Mouse (Mus musculus) kidney, postnatal 0 days (tissue): ENCODE results near the gene Gna12. TPM values are rescaled to one million over a fixed set of nuclear protein-coding genes. Genes with fewer than 3 reads are reported as not detected.

Experiments used
- ATAC-seq: fragments of 200-750 bp; cut with Nextera tagmentation; replicated peaks from 2 replicates; pipeline ENCODE4 v1.8.0; 2017; ENCODE audit warnings: low read depth, moderate number of reproducible peaks, moderate TSS enrichment, moderate library complexity; ENCODE audit not compliant: low FRiP score
- DNase-seq: peaks from one replicate; pipeline ENCODE4 v3.0.0-alpha.2; 2016; ENCODE audit warnings: low spot score
- H3K27ac ChIP-seq: fragments of 300-500 bp; sonication (generic); 2 replicates; pipeline ENCODE4 v1.5.1; 2014; ENCODE audit warnings: mild to moderate bottlenecking
- H3K27me3 ChIP-seq: fragments of 300-500 bp; sonication (generic); 2 replicates; pipeline ENCODE4 v1.6.1; 2014; ENCODE audit warnings: low read length, mixed read lengths; ENCODE audit not compliant: insufficient read depth
- H3K36me3 ChIP-seq: fragments of 300-500 bp; sonication (generic); 2 replicates; pipeline ENCODE4 v1.6.1; 2014; ENCODE audit warnings: low read length, mixed read lengths; ENCODE audit not compliant: insufficient read depth
- H3K4me1 ChIP-seq: fragments of 300-500 bp; sonication (generic); replicated peaks from 2 replicates; pipeline ENCODE4 v1.6.1; 2014; ENCODE audit warnings: antibody characterized with exemption, low read length, mixed read lengths; ENCODE audit not compliant: insufficient read depth
- H3K4me2 ChIP-seq: fragments of 300-500 bp; sonication (generic); 2 replicates; pipeline ENCODE4 v1.6.1; 2014; ENCODE audit warnings: mild to moderate bottlenecking, low read length, moderate library complexity, mixed read lengths
- H3K4me3 ChIP-seq: fragments of 300-500 bp; sonication (generic); replicated peaks from 2 replicates; pipeline ENCODE4 v1.5.1; 2014; ENCODE audit warnings: low read depth, low read length
- H3K9ac ChIP-seq: fragments of 300-500 bp; sonication (generic); 2 replicates; pipeline ENCODE4 v1.6.1; 2014; ENCODE audit warnings: low read depth, low read length
- H3K9me3 ChIP-seq: fragments of 300-500 bp; sonication (generic); replicated peaks from 2 replicates; pipeline ENCODE4 v1.6.1; 2016; ENCODE audit warnings: low read length, inconsistent platforms, mixed read lengths
- CTCF ChIP-seq: IDR thresholded peaks from 2 replicates; pipeline ENCODE4 v1.5.1; 2016; ENCODE audit warnings: antibody characterized with exemption, low read depth, mild to moderate bottlenecking, moderate library complexity
- WGBS: fragments of 180-500 bp; shearing (Covaris S2); extraction: QIAGEN DNeasy Blood & Tissue Kit; methylation state at CpG from one replicate; pipeline ENCODE4 v1.1.7; 2014; 5-methylcytosine and 5-hydroxymethylcytosine counted together
- polyA plus RNA-seq: library from polyadenylated mRNA; unstranded; fragments of >200 nt; fragmentation: Nextera tagmentation; extraction: Ambion mirVana; gene quantifications from 2 replicates; pipeline ENCODE4 v1.2.1, GENCODE M21; 2015

Gna12 gene
- polyA plus RNA-seq, 1 experiment from 2014 or later: 48.8 TPM

- no peak for ATAC-seq
- Histone ChIP-seq H3K4me1 (no peaks in the 10 kb centered on the region), H3K27ac (no peak overlapping the region), H3K27me3 (no peaks in the 10 kb centered on the region), H3K4me3 (no peak overlapping the region), H3K36me3 (peaks cover 34% of the 10 kb centered on the region), H3K4me2 (no peak overlapping the region), H3K9ac (no peak overlapping the region), H3K9me3 (no peaks in the 10 kb centered on the region)
- WGBS: 80% methylated on average over 7 of the region's 7 CpGs
- DNase-seq: no peak
- TF ChIP-seq CTCF: no peak
Observed at GRCm38 (mm10) chr5:140720773-140721172, 109.5 kb downstream of the Gna12 start.

- Histone ChIP-seq H3K4me1 (no peaks in the 10 kb centered on the region), H3K27me3 (no peaks in the 10 kb centered on the region), H3K27ac (no peak overlapping the region), H3K4me3 (no peak overlapping the region), H3K9me3 (no peaks in the 10 kb centered on the region), H3K9ac (no peak overlapping the region), H3K36me3 (peaks cover 56% of the 10 kb centered on the region), H3K4me2 (no peak overlapping the region)
- ATAC-seq (no peak), DNase-seq (no peak)
- WGBS: 77% methylated on average over 5 of the region's 5 CpGs
- no peak for TF ChIP-seq CTCF
Observed at GRCm38 (mm10) chr5:140711040-140711439, 119.2 kb downstream of the Gna12 start.

DNA sequence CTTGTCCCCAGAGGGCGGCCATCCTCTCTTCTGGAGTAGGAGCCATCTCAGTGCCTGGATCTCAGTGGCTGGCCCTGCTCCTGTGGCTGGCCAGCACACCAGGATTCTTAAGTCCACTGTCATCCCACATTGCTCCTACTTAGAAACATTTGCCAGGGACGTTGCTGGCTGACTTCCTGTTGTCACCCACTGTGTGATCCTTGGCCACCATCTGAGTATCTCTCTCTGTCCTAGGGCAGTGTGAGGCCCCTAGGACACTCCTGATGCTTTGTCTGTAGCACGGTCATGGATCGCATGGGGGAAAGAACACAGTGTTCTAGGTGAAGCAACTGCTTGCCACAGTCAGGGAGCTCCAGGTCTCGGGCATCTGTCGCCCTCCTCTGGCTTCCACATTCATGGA is 119.9 kb downstream of the Gna12 start:
- TF ChIP-seq CTCF: no peak
- peaks cover 49% of the 10 kb centered on the region for H3K36me3 ChIP-seq

More for the DNA sequence above, 119.9 kb downstream of the Gna12 start:
- Histone ChIP-seq H3K9me3 (no peaks in the 10 kb centered on the region), H3K4me3 (no peak overlapping the region), H3K4me1 (no peaks in the 10 kb centered on the region), H3K27me3 (no peaks in the 10 kb centered on the region), H3K9ac (no peak overlapping the region), H3K4me2 (no peak overlapping the region), H3K27ac (no peak overlapping the region)
- 90% methylated on average over 6 of the region's 6 CpGs for WGBS
- ATAC-seq (no peak), DNase-seq (no peak)

Other genes with a start within 250 kb of the Gna12 start
- gene Lfng, start 223.1 kb downstream of the Gna12 start, polyA plus RNA-seq: 28.8 and 33.4 TPM in 2 replicates
- gene Ttyh3, start 181.4 kb downstream of the Gna12 start, polyA plus RNA-seq: 21.7 and 25.3 TPM in 2 replicates
- gene Iqce, start 128.1 kb downstream of the Gna12 start, polyA plus RNA-seq: 18.7 and 19.7 TPM in 2 replicates
- 16.7 and 18.3 TPM in 2 replicates for gene Brat1, start 125.4 kb downstream of the Gna12 start, polyA plus RNA-seq
- gene Amz1, start 106.3 kb downstream of the Gna12 start, polyA plus RNA-seq: 1.8 and 2.0 TPM in 2 replicates
- gene Card11, start 170.2 kb upstream of the Gna12 start, polyA plus RNA-seq: 0.16 and 0.18 TPM in 2 replicates